Mouse (Mus musculus) ES-E14 (cell line): ENCODE results near the gene Fam19a1.

Experiments used
- HCFC1 ChIP-seq: IDR thresholded peaks from 2 replicates; pipeline ENCODE4 v1.6.1; 2012; ENCODE audit warnings: low read length, inconsistent platforms, borderline replicate concordance; ENCODE audit not compliant: insufficient read depth
- ZC3H11A ChIP-seq: IDR thresholded peaks from 2 replicates; pipeline ENCODE4 v1.6.1; 2012; ENCODE audit warnings: low read depth, mild to moderate bottlenecking, inconsistent platforms, low read length, borderline replicate concordance

- TF ChIP-seq HCFC1 (no peak), ZC3H11A (no peak)
Measured at GRCm38 (mm10) chr6:96376773-96377172, 263.8 kb downstream of the Fam19a1 start.
